Mouse (Mus musculus) forebrain, embryonic 16.5 days (tissue): ENCODE measurements around the gene Uck2. TPM values are rescaled to one million over a fixed set of nuclear protein-coding genes. Genes with fewer than 3 reads are reported as not detected.

ENCODE experiments used
- ATAC-seq: fragments of 200-750 bp; cut with Nextera tagmentation; 2 replicates; pipeline ENCODE4 v1.8.0; 2017; ENCODE audit warnings: mild to moderate bottlenecking, moderate library complexity
- H3K27ac ChIP-seq: fragments of 300-500 bp; sonication (generic); 2 replicates; pipeline ENCODE4 v1.5.1; 2014; ENCODE audit warnings: low read length, control low read depth
- H3K27me3 ChIP-seq: fragments of 300-500 bp; sonication (generic); replicated peaks from 2 replicates; pipeline ENCODE4 v1.6.1; 2014; ENCODE audit warnings: low read length; ENCODE audit not compliant: control insufficient read depth, insufficient read depth
- H3K36me3 ChIP-seq: fragments of 300-500 bp; sonication (generic); 2 replicates; pipeline ENCODE4 v1.6.1; 2014; ENCODE audit not compliant: control insufficient read depth, insufficient read depth
- H3K4me1 ChIP-seq: fragments of 300-500 bp; sonication (generic); replicated peaks from 2 replicates; pipeline ENCODE4 v1.6.1; 2014; ENCODE audit warnings: low read length; ENCODE audit not compliant: control insufficient read depth, insufficient read depth
- H3K4me2 ChIP-seq: fragments of 300-500 bp; sonication (generic); 2 replicates; pipeline ENCODE4 v1.6.1; 2014; ENCODE audit warnings: mild to moderate bottlenecking, low read length, control low read depth
- H3K4me3 ChIP-seq: fragments of 300-500 bp; sonication (generic); replicated peaks from 2 replicates; pipeline ENCODE4 v1.5.1; 2014; ENCODE audit warnings: mild to moderate bottlenecking, low read length, control low read depth
- H3K9ac ChIP-seq: fragments of 300-500 bp; sonication (generic); replicated peaks from 2 replicates; pipeline ENCODE4 v1.6.1; 2014; ENCODE audit warnings: low read depth, low read length, control low read depth
- H3K9me3 ChIP-seq: fragments of 300-500 bp; sonication (generic); 2 replicates; pipeline ENCODE4 v1.6.1; 2016; ENCODE audit warnings: low read length; ENCODE audit not compliant: control insufficient read depth
- WGBS: fragments of 180-500 bp; shearing (Covaris S2); extraction: QIAGEN DNeasy Blood & Tissue Kit; methylation state at CpG from one replicate; pipeline ENCODE4 v1.1.7; 2014; 5-methylcytosine and 5-hydroxymethylcytosine counted together
- polyA plus RNA-seq: library from polyadenylated mRNA; unstranded; fragments of >200 nt; fragmentation: Nextera tagmentation; extraction: Ambion mirVana; gene quantifications from 2 replicates; pipeline ENCODE4 v1.2.1, GENCODE M21; 2015

The Uck2 gene
- polyA plus RNA-seq, 1 experiment from 2014 or later, result 62.7 TPM

DNA sequence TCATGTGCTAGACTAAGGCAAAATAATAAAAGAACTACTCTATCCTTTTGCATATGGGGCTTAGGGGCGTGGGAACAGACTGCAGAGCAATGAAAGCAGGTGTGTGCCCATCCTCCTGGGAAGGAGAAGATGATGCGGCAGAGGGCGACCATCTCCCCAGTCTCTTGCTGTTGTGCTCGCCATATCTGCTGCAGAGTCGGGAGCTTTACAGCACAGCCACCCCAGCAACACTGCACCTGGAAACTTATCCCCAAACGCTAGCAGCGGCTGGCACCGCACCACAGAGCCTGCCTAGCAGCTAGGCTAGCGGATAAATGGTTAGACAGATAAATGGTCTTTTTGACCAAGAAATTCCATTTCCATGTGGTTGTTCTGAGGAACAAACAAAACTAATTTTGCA lies 37.2 kb downstream of the Uck2 start:
- no peak overlapping the region for H3K9ac ChIP-seq
- peak; percentile 27; the same call in 1 of the 2 replicates for ATAC-seq
- H3K27me3 ChIP-seq, result no peaks in the 10 kb centered on the region
- H3K36me3 ChIP-seq, result no peaks in the 10 kb centered on the region
- no peak overlapping the region for H3K27ac ChIP-seq
- H3K4me1 ChIP-seq, result peaks cover 13% of the 10 kb centered on the region
- H3K4me2 ChIP-seq, result no peak overlapping the region
- H3K9me3 ChIP-seq, result no peaks in the 10 kb centered on the region
- 75% methylated on average over 9 of the region's 9 CpGs for WGBS
- no peak overlapping the region for H3K4me3 ChIP-seq

DNA sequence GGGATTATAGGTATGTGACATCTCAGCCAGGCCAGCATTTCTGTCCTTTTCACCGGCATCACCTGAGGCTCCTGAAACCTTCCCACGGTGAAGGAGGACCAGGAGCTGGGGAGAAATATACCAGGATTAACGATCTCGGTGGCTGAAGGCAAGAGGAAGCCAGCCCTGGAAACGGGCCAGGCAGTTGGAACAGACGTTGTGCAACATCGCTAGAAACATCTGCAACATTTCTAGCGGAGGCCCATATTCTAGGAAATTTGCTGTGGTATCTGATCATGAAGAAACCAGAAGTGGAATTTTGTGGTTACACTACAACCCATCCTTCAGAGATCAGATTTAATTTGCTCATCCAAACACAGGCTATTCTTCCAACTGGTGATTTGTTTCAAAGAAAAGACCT lies 38.1 kb downstream of the Uck2 start:
- peaks cover 21% of the 10 kb centered on the region for H3K4me1 ChIP-seq
- H3K9ac ChIP-seq, result no peak overlapping the region
- no peak for ATAC-seq
- no peaks in the 10 kb centered on the region for H3K36me3 ChIP-seq
- no peak overlapping the region for H3K4me2 ChIP-seq
- 40% methylated on average over 8 of the region's 8 CpGs for WGBS
- no peak overlapping the region for H3K27ac ChIP-seq
- no peak overlapping the region for H3K4me3 ChIP-seq
- no peaks in the 10 kb centered on the region for H3K27me3 ChIP-seq
- H3K9me3 ChIP-seq, result no peaks in the 10 kb centered on the region

DNA sequence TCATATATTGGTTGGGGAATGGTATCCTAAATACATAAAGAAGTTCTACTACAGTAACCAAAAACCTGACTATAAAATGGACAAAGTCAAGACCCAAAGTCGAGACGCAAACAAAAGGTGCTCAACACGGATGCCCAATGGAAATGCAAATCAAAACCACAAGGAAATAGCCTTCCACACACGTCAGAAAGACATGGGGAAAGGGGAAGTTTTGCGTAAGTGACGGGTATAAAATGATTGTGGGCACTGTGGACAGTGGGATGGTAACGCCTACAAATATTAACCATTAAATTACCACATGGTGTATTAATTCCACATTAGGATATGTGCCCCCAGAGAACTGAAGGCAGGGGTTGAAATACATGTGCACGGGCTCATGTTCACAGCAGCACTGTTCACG lies 38.8 kb downstream of the Uck2 start:
- no peak overlapping the region for H3K4me2 ChIP-seq
- ATAC-seq, result no peak
- no peaks in the 10 kb centered on the region for H3K36me3 ChIP-seq
- no peaks in the 10 kb centered on the region for H3K27me3 ChIP-seq
- peaks cover 25% of the 10 kb centered on the region for H3K4me1 ChIP-seq
- no peak overlapping the region for H3K27ac ChIP-seq
- H3K9ac ChIP-seq, result no peak overlapping the region
- no peaks in the 10 kb centered on the region for H3K9me3 ChIP-seq
- 77% methylated on average over 9 of the region's 9 CpGs for WGBS
- H3K4me3 ChIP-seq, result no peak overlapping the region

DNA sequence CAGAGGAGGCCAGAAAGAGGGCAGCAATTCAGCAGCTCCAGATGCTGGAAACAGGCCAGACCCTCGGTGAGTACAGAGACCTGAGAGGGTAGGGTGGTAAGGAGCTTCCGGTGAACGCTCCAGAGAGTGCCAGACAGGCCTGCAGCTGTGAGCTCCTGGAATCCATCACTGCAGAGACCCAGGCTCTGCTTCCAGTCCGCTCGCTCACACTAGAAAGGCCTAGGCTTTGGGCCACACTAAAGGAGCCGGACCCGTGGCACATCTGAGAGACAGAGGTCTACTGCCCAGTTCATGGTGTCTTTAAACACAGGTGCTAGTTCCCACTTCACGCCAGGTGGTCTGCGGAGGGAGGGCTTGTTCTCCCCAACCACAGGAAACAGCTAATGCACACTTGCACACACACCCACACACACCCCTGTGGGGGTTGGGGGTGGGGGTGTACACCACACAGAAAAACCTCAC lies 39.9 kb downstream of the Uck2 start:
- Histone ChIP-seq H3K27me3 (no peaks in the 10 kb centered on the region), H3K4me3 (no peak overlapping the region), H3K36me3 (no peaks in the 10 kb centered on the region), H3K9ac (no peak overlapping the region), H3K9me3 (no peaks in the 10 kb centered on the region), H3K27ac (no peak overlapping the region), H3K4me2 (no peak overlapping the region), H3K4me1 (peaks cover 28% of the 10 kb centered on the region)
- no peak for ATAC-seq
- 65% methylated on average over 9 of the region's 9 CpGs for WGBS

DNA sequence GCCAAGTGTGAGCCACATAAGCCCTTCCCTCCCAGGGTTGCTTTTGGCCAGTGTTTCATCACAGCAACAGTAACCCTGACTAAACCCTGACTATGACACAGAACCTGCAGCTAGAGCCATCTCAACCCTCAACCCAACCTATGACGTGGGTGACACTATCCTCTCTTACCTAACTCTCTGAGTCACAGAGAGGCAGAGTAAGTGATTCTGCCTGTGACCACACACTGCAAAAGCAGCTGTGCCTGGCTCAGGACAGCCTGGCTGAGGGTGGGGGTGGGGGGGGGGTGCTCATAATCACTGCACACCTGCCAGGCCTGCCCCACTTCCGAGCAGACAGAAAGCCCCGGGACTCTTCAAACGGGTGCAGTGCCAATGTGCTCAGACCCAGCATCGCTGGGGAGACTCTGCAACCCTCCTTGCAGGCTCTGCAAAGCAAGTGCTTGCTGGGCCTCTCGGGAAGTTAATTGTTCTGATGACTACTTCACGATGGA lies 42.9 kb downstream of the Uck2 start:
- Histone ChIP-seq H3K27ac (no peak overlapping the region), H3K4me2 (no peak overlapping the region), H3K36me3 (no peaks in the 10 kb centered on the region), H3K4me3 (no peak overlapping the region), H3K9me3 (no peaks in the 10 kb centered on the region), H3K27me3 (no peaks in the 10 kb centered on the region), H3K9ac (no peak overlapping the region), H3K4me1 (peaks cover 31% of the 10 kb centered on the region)
- ATAC-seq, result 0 out of 2 replicates have a peak, but pooled peaks have one; percentile 11
- 17% methylated on average over 7 of the region's 7 CpGs for WGBS

DNA sequence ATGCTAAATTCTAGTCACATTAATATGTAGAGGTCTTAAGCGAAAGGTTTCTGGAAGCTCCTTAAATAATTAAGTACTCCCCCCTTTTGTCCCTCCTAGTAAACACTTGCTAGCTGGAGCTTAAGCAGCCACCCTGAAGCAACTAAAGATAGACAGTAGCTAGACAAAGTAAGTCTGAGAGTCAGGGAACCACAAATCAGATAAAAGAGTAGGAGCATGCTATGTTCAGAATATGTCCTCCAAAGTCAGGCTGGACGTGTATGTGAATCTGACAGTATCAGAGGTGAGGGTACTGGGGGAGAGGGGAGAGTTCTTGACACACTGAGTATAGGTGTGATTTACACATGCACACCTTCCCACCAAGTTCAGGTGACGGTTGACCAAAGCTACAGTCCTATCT lies 43.6 kb downstream of the Uck2 start:
- Histone ChIP-seq H3K4me1 (peaks cover 26% of the 10 kb centered on the region), H3K4me3 (no peak overlapping the region), H3K27ac (no peak overlapping the region), H3K27me3 (no peaks in the 10 kb centered on the region), H3K9ac (no peak overlapping the region), H3K36me3 (no peaks in the 10 kb centered on the region), H3K4me2 (no peak overlapping the region), H3K9me3 (no peaks in the 10 kb centered on the region)
- ATAC-seq, result no peak
- 50% methylated on average over 3 of the region's 3 CpGs for WGBS

DNA sequence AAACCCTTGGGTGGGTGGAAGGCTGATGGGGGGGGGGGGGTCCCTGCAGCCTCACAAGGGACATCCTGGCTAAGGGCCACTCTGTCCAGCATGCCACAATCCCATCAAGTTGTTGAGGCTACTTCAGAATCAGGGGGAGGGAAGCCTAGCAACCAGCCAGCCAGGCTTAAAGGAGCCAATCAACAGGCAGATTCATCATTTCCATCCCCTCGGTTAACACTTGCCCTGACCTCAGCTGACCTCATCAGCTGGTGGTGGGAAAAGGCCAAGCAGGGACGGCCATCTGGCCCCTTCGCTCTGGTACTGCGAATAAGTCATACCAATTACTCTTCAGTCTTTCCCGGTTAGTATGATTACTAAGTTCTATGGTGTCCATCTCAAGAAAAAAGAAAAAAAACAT lies 44.8 kb downstream of the Uck2 start:
- Histone ChIP-seq H3K9ac (no peak overlapping the region), H3K9me3 (no peaks in the 10 kb centered on the region), H3K27me3 (no peaks in the 10 kb centered on the region), H3K4me3 (no peak overlapping the region), H3K36me3 (no peaks in the 10 kb centered on the region), H3K4me2 (no peak overlapping the region), H3K4me1 (peaks cover 26% of the 10 kb centered on the region), H3K27ac (peak overlapping the region; percentile 25; the same call in 1 of the 2 replicates)
- WGBS, result 38% methylated on average over 5 of the region's 5 CpGs
- no peak for ATAC-seq

DNA sequence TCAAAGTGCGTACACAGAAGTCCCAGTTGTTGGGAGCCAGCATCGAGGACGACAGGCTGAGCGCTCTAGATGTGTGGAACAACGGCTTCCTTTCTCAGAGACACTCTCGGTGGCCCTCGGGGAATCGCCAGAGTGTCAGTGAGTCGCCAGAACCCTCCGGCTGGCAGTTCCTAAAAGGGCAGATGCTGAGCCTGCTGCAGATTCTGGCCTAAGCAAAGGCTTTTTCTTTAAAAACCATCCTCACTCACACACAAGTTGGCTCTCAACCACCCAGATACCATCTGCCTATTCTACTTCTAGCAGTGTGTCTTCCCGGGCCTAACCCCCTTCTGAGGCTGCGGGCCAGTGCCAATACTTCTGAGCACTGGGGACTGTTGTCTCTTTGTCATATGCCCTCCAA lies 45.2 kb downstream of the Uck2 start:
- no peak overlapping the region for H3K4me3 ChIP-seq
- peak; percentile 61 for ATAC-seq
- H3K4me2 ChIP-seq, result no peak overlapping the region
- peaks cover 26% of the 10 kb centered on the region for H3K4me1 ChIP-seq
- no peak overlapping the region for H3K9ac ChIP-seq
- H3K27me3 ChIP-seq, result no peaks in the 10 kb centered on the region
- peak overlapping the region; percentile 25 for H3K27ac ChIP-seq
- WGBS, result 41% methylated on average over 12 of the region's 12 CpGs
- H3K9me3 ChIP-seq, result no peaks in the 10 kb centered on the region
- no peaks in the 10 kb centered on the region for H3K36me3 ChIP-seq

DNA sequence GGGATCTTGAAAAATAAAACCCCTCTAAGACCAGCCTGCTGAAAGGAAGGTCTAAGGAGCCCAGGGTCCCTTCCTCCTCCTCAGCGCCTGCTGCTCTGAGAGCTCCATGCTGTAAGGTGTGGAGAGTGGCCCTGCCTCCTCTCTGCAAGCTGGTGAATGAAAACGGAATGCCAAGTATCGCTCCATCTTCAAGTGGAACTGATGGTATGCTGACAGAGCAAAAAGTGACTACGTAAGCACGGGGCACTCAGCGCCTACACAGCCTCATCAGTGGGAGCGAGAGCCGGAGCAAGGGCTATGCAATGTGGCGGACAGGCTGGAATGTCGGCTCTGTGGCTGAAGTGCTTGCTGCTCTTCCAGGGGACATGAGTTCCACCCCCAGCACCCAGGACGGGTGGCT lies 47.3 kb downstream of the Uck2 start:
- no peaks in the 10 kb centered on the region for H3K9me3 ChIP-seq
- ATAC-seq, result no peak
- WGBS, result 86% methylated on average over 11 of the region's 11 CpGs

DNA sequence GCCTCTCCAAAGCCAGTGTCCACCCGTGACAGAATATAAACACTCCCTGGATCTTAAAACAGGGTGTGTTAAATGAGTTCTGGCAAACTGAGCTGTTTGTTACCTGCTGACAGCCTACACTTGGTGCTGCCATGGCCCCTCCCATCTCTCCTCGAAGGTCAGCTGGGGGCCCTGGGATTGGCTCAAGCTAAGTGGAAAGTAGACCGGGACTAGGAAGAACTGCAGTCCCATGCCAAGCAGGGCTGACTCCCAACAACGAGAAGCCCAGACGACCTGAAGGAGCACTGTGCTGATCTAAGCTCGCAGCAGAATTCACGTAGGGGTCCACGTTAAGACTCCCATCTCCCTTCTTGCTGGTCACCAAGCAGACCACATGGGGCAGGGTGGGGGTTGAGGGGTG lies 48.3 kb downstream of the Uck2 start:
- no peaks in the 10 kb centered on the region for H3K27me3 ChIP-seq
- WGBS, result 75% methylated on average over 8 of the region's 8 CpGs
- no peak for ATAC-seq
- H3K27ac ChIP-seq, result no peak overlapping the region
- no peak overlapping the region for H3K9ac ChIP-seq
- no peaks in the 10 kb centered on the region for H3K9me3 ChIP-seq
- H3K4me2 ChIP-seq, result no peak overlapping the region
- H3K4me1 ChIP-seq, result peaks cover 14% of the 10 kb centered on the region
- H3K4me3 ChIP-seq, result no peak overlapping the region
- 0 out of 2 replicates have a peak, but pooled peaks cover 2% of the 10 kb centered on the region for H3K36me3 ChIP-seq

More for the DNA sequence above, 47.3 kb downstream of the Uck2 start:
- Histone ChIP-seq H3K4me1 (peaks cover 23% of the 10 kb centered on the region), H3K9ac (no peak overlapping the region), H3K27ac (no peak overlapping the region), H3K27me3 (no peaks in the 10 kb centered on the region), H3K4me3 (no peak overlapping the region), H3K4me2 (no peak overlapping the region), H3K36me3 (0 out of 2 replicates have a peak, but pooled peaks cover 2% of the 10 kb centered on the region)
